Mouse (Mus musculus): ENCODE measurements around the gene Faiml. TPM values are rescaled to one million over a fixed set of nuclear protein-coding genes. Genes with fewer than 3 reads are reported as not detected.

Gene Faiml
- total RNA-seq (2021), result not detected
- long read RNA-seq, experiment 1, result 0 reads
- long read RNA-seq, experiment 2, result 0 reads

- no peak within 1 kb of the TSS for H3K4me3 ChIP-seq
- TF ChIP-seq CTCF (conservative IDR thresholded peaks at IDR 0.05), result no peak
- H3K27ac ChIP-seq, result no peak within 1 kb of the TSS
- DNase-seq (ENCODE audit: low spot score in 2 of 2), result no peak
Observed at GRCm38 (mm10) chr9:99237139-99237538, at the start of gene Faiml. Gene Faiml (minus strand): TSS chr9:99237239.

- H3K4me3 ChIP-seq, result no peak overlapping the region
- TF ChIP-seq CTCF (conservative IDR thresholded peaks at IDR 0.05), result no peak
- no peak for DNase-seq (ENCODE audit: low spot score in 2 of 2)
- H3K27ac ChIP-seq, result no peak overlapping the region
Observed at GRCm38 (mm10) chr9:99258891-99259290, 21.9 kb upstream of the Faiml start.

- TF ChIP-seq CTCF (conservative IDR thresholded peaks at IDR 0.05), result no peak
- no peak for DNase-seq (ENCODE audit: low spot score in 2 of 2)
- H3K27ac ChIP-seq, result no peak overlapping the region
- H3K4me3 ChIP-seq, result no peak overlapping the region
Observed at GRCm38 (mm10) chr9:99256821-99257220, 19.8 kb upstream of the Faiml start.

GRCm38 (mm10) chr9:99256206-99256605, 19.2 kb upstream of the Faiml start:
- no peak for TF ChIP-seq CTCF (conservative IDR thresholded peaks at IDR 0.05)
- no peak for DNase-seq (ENCODE audit: low spot score in 2 of 2)
- Histone ChIP-seq H3K4me3 (no peak overlapping the region), H3K27ac (no peak overlapping the region)

GRCm38 (mm10) chr9:99253861-99254260, 16.8 kb upstream of the Faiml start:
- no peak for DNase-seq (ENCODE audit: low spot score in 2 of 2)
- Histone ChIP-seq H3K27ac (no peak overlapping the region), H3K4me3 (no peak overlapping the region)
- no peak for TF ChIP-seq CTCF (conservative IDR thresholded peaks at IDR 0.05)

GRCm38 (mm10) chr9:99248906-99249305, 11.9 kb upstream of the Faiml start:
- Histone ChIP-seq H3K4me3 (no peak overlapping the region), H3K27ac (no peak overlapping the region)
- no peak for TF ChIP-seq CTCF (conservative IDR thresholded peaks at IDR 0.05)
- DNase-seq (ENCODE audit: low spot score in 2 of 2), result no peak

- Histone ChIP-seq H3K27ac (no peak overlapping the region), H3K4me3 (no peak overlapping the region)
- TF ChIP-seq CTCF (conservative IDR thresholded peaks at IDR 0.05), result no peak
- peak in 1 of 2 experiments; percentile 15 for DNase-seq (ENCODE audit: low spot score in 2 of 2)
Observed at GRCm38 (mm10) chr9:99248304-99248703, 11.3 kb upstream of the Faiml start.

- no peak for TF ChIP-seq CTCF (conservative IDR thresholded peaks at IDR 0.05)
- Histone ChIP-seq H3K4me3 (peak overlapping the region; percentile 68), H3K27ac (peak overlapping the region; percentile 94)
- DNase-seq (ENCODE audit: low spot score in 2 of 2), result no peak
Observed at GRCm38 (mm10) chr9:99243895-99244293, 6.9 kb upstream of the Faiml start.

- H3K4me3 ChIP-seq, result peak within 1 kb of the TSS; percentile 68
- H3K27ac ChIP-seq, result peak within 1 kb of the TSS; percentile 94
- TF ChIP-seq CTCF (conservative IDR thresholded peaks at IDR 0.05), result no peak
- DNase-seq (ENCODE audit: low spot score in 2 of 2), result peak; percentile 95
Observed at GRCm38 (mm10) chr9:99243190-99243894, 6.3 kb upstream of the Faiml start, which contains the start of gene Cep70. Gene Cep70 (plus strand): TSS chr9:99243367.

- DNase-seq (ENCODE audit: low spot score in 2 of 2), result peak in 1 of 2 experiments; percentile 6
- no peak; the same call in 1 of the 2 replicates for TF ChIP-seq CTCF (conservative IDR thresholded peaks at IDR 0.05)
- H3K27ac ChIP-seq, result peak overlapping the region; percentile 94
- peak overlapping the region; percentile 68 for H3K4me3 ChIP-seq
Observed at GRCm38 (mm10) chr9:99242533-99243189, 5.6 kb upstream of the Faiml start.

- H3K4me3 ChIP-seq, result peak overlapping the region; percentile 68
- peak; percentile 97 for TF ChIP-seq CTCF (conservative IDR thresholded peaks at IDR 0.05)
- peak; percentile 42 to 65 for DNase-seq (ENCODE audit: low spot score in 2 of 2)
- peak overlapping the region; percentile 94 for H3K27ac ChIP-seq
Observed at GRCm38 (mm10) chr9:99242035-99242434, 5.0 kb upstream of the Faiml start.

GRCm38 (mm10) chr9:99240571-99240970, 3.5 kb upstream of the Faiml start:
- no peak overlapping the region for H3K27ac ChIP-seq
- DNase-seq (ENCODE audit: low spot score in 2 of 2), result no peak
- H3K4me3 ChIP-seq, result no peak overlapping the region
- no peak for TF ChIP-seq CTCF (conservative IDR thresholded peaks at IDR 0.05)

- TF ChIP-seq CTCF (conservative IDR thresholded peaks at IDR 0.05), result no peak
- Histone ChIP-seq H3K27ac (no peak overlapping the region), H3K4me3 (no peak overlapping the region)
- DNase-seq (ENCODE audit: low spot score in 2 of 2), result no peak
Observed at GRCm38 (mm10) chr9:99239256-99239655, 2.2 kb upstream of the Faiml start.

GRCm38 (mm10) chr9:99238276-99238675, 1.2 kb upstream of the Faiml start:
- H3K27ac ChIP-seq, result no peak overlapping the region
- no peak for TF ChIP-seq CTCF (conservative IDR thresholded peaks at IDR 0.05)
- H3K4me3 ChIP-seq, result no peak overlapping the region
- no peak for DNase-seq (ENCODE audit: low spot score in 2 of 2)
